Mouse (Mus musculus) MEL (cell line): ENCODE data around the gene Gm17651.

Experiments used
- CTCF ChIP-seq, 3 experiments: IDR thresholded peaks in 2 of 3; conservative IDR thresholded peaks in 1 of 3; 2 replicates each; pipeline ENCODE4 v1.5.1; 2011 to 2012; ENCODE audit warnings: low read length in 3 of 3, low read depth in 2 of 3, mild to moderate bottlenecking in 2 of 3, improper control_type of control experiment in 1 of 3, inconsistent platforms in 1 of 3, mixed read lengths in 1 of 3, moderate library complexity in 1 of 3; ENCODE audit not compliant: control insufficient read depth in 1 of 3, insufficient read depth in 1 of 3, poor library complexity in 1 of 3, severe bottlenecking in 1 of 3
- GABPA ChIP-seq: IDR thresholded peaks from 2 replicates; pipeline ENCODE4 v1.6.1; 2012; ENCODE audit warnings: low read depth, mild to moderate bottlenecking, inconsistent platforms, low read length, improper control_type of control experiment, moderate library complexity
- MAX ChIP-seq: IDR thresholded peaks from 2 replicates; pipeline ENCODE4 v1.6.1; 2011; ENCODE audit warnings: low read length, improper control_type of control experiment
- MXI1 ChIP-seq: IDR thresholded peaks from 2 replicates; pipeline ENCODE4 v1.6.1; 2011; ENCODE audit warnings: mild to moderate bottlenecking, low read depth, low read length, improper control_type of control experiment
- MYB ChIP-seq: IDR thresholded peaks from 2 replicates; pipeline ENCODE4 v1.6.1; 2011; ENCODE audit warnings: mild to moderate bottlenecking, low read depth, low read length, improper control_type of control experiment
- POLR2AphosphoS2 ChIP-seq: IDR thresholded peaks from 2 replicates; pipeline ENCODE4 v1.6.1; 2011; ENCODE audit warnings: low read length, improper control_type of control experiment
- POLR2AphosphoS5 ChIP-seq: IDR thresholded peaks from 2 replicates; pipeline ENCODE4 v1.6.1; 2012; ENCODE audit warnings: low read depth, borderline replicate concordance, mild to moderate bottlenecking, inconsistent platforms, low read length, moderate library complexity, mixed read lengths
- SIN3A ChIP-seq: IDR thresholded peaks from 2 replicates; pipeline ENCODE4 v1.6.1; 2012; ENCODE audit warnings: low read length, improper control_type of control experiment, inconsistent platforms
- USF1 ChIP-seq: IDR thresholded peaks from 2 replicates; pipeline ENCODE4 v1.6.1; 2014; ENCODE audit warnings: low read depth, mild to moderate bottlenecking, inconsistent platforms, low read length, improper control_type of control experiment, moderate library complexity
- ZC3H11A ChIP-seq: IDR thresholded peaks from 2 replicates; pipeline ENCODE4 v1.6.1; 2012; ENCODE audit warnings: low read depth, mild to moderate bottlenecking, inconsistent platforms, low read length, improper control_type of control experiment

DNA sequence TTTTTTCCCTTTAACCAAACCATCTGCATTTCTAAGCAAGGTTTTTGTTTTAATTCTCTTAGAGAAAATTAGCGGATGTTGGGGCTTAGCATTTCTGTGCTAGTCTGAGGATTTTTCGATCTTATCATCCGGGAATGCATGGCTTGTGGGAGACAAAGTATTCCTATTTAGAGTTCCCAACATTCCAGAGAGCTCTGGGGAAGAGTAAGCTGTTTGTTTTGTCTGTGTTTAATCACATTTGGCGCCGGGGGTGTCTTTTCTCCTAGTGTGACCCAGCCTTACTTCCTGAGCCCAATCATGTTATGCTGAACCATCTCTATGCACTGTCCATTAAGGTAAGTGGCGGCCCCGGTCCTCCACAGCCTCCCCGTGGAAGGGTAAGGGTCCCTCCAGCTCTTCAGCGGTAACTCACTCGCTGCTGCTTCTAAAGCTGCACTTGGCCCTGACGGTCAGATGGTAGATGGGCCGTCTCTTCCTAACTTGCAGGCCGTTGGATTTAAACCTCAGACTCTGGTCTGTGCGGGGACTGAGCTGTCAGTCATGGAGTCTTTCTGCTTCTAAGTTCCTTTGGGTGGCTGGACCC lies 7.3 kb downstream of the Gm17651 start:
- TF ChIP-seq CTCF (IDR thresholded peaks at IDR 0.05 in 2 of 3, conservative IDR thresholded peaks at IDR 0.05 in 1 of 3; ENCODE audit: control insufficient read depth in 1 of 3, insufficient read depth in 1 of 3, low read depth in 2 of 3, low read length in 3 of 3, poor library complexity in 1 of 3, severe bottlenecking in 1 of 3) (no peak), MYB (no peak), POLR2AphosphoS2 (no peak), SIN3A (no peak), GABPA (no peak), MXI1 (no peak), MAX (no peak), ZC3H11A (no peak), POLR2AphosphoS5 (no peak), USF1 (no peak)
